Mouse (Mus musculus) olfactory bulb, adult 2 months (tissue): ENCODE measurements at regions not wholly inside any gene's neighbourhood (a gene's known extent, or its start where the extent isn't known, plus 50 kb on each side); places are given as distances from the start of the nearest gene placed in this dataset.
"Not testable (repeated sequence)": the region's sequence is repeated elsewhere in the genome, so short reads cannot be mapped to it uniquely, and the experiment has no call there.

Source experiments
- H3K27ac ChIP-seq: fragments of 200-500 bp; 2 replicates; pipeline ENCODE4 v1.5.1; 2012; ENCODE audit warnings: low read depth, low read length; ENCODE audit not compliant: insufficient read depth
- H3K4me1 ChIP-seq: fragments of 200-500 bp; 2 replicates; pipeline ENCODE4 v1.6.1; 2012; ENCODE audit warnings: low read length; ENCODE audit not compliant: control insufficient read depth, insufficient read depth
- H3K4me3 ChIP-seq: fragments of 200-500 bp; 2 replicates; pipeline ENCODE4 v1.5.1; 2012; ENCODE audit warnings: mild to moderate bottlenecking, low read depth, low read length, moderate library complexity; ENCODE audit not compliant: insufficient read depth
- CTCF ChIP-seq: fragments of 200-500 bp; IDR thresholded peaks from 2 replicates; pipeline ENCODE4 v1.5.1; 2012; ENCODE audit warnings: low read depth, mild to moderate bottlenecking, low read length, moderate library complexity; ENCODE audit not compliant: insufficient read depth
- POLR2A ChIP-seq: fragments of 200-500 bp; IDR thresholded peaks from 2 replicates; pipeline ENCODE4 v1.6.1; 2012; ENCODE audit warnings: mild to moderate bottlenecking, low read depth, low read length, moderate library complexity; ENCODE audit not compliant: insufficient read depth
- WGBS: fragments of 180-500 bp; shearing (Covaris S2); methylation state at CpG from one replicate; pipeline ENCODE4 v1.1.7; 2018; 5-methylcytosine and 5-hydroxymethylcytosine counted together

DNA sequence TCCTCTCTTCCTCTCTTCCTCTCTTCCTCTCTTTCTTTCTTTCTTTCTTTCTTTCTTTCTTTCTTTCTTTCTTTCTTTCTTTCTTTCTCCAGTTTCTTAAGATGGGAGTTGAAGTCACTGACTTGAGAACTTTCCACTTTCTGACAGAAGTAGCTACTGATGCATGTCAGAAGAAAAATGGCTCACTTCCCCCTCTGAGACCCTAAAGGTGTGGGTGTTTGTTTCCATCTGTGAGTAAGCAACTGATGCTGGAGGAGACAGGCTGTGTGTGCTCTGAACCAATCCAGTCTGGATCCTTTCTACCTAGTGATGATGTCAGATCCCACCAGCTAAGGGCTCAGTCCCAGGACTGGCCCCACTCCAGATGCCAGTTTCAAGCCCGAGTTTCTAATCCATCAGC is 72.5 kb upstream of the Slc1a3 start:
- no peak overlapping the region for H3K4me3 ChIP-seq
- WGBS: 14% methylated on average over 1 of the region's 1 CpGs

DNA sequence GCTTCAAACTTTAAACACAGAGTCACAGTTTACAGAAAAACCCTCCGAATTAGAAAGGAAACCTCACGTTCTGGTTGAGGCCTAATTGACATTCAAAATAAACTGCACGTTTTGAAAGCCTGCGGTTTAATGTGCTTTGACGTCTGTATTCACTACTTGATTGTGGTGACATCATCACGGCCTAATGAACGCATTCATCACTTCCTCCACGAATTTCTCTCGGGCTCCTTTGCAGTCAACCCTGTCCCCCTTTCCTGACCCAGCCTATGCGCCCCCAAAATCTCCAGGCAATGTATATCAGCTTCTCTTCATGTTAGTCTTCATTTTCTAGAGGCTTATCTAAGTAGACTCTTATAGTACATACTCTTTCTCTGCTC is 71.6 kb upstream of the Slc1a3 start:
- WGBS: 58% methylated on average over 10 of the region's 10 CpGs
- H3K4me3 ChIP-seq: no peak overlapping the region
- no peaks in the 10 kb centered on the region for H3K4me1 ChIP-seq
- 0 out of 2 replicates have a peak overlapping the region, but pooled peaks have one; percentile 24 for H3K27ac ChIP-seq
- no peak for TF ChIP-seq POLR2A
- no peak for TF ChIP-seq CTCF

More for the DNA sequence above, 72.5 kb upstream of the Slc1a3 start:
- TF ChIP-seq CTCF (no peak), POLR2A (no peak)
- H3K4me1 ChIP-seq: no peaks in the 10 kb centered on the region
- no peak overlapping the region for H3K27ac ChIP-seq

DNA sequence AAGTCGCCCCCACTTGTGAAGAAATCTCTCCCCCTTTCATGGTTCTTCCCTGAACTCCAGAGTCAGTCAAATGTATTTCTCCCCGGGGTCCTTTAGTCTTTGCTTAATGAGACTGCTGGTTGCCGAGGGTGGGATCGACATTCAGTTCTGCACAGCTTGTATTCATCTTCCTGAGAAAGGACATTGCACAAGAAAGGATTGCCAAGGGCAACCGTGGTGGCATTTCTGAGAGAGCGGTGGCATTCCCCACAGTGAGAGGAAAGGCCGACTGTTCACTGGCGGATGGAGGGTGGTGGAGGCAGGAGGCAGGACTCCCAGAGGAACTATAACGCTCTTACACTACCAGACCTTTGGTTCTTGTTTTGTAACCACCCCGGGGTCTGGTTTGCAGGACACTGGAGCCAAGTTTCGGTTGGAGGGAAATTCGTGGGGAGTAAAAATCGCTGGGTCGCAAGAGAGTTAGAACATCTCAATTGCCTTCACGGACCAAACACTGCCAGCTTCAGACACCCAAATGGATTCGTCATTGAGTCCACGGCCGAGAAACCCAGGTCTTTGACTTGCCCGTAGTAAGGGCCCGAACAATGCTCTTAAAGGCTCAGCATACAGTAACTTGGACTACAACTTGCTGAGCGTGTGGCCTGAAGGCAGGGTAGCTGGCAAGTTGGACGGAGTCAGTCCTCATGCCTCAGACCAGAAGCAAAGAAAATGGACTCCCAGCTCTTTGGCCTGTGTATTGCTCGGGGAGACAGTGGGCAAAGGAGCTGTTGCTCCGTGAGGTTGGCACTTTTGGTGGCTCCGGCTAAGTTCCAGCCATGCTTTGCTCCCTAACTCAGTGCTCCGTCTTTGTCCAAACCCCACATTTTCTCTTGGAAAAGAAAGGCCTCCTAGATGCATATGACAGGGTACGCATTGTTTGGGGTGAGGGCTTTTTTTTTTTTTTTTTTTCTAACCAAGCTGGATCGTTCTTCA is 70.9 kb upstream of the Slc1a3 start:
- TF ChIP-seq CTCF (no peak), POLR2A (no peak)
- no peak overlapping the region for H3K4me3 ChIP-seq
- H3K4me1 ChIP-seq: no peaks in the 10 kb centered on the region
- 61% methylated on average over 28 of the region's 28 CpGs for WGBS
- 0 out of 2 replicates have a peak overlapping the region, but pooled peaks have one; percentile 24 for H3K27ac ChIP-seq

DNA sequence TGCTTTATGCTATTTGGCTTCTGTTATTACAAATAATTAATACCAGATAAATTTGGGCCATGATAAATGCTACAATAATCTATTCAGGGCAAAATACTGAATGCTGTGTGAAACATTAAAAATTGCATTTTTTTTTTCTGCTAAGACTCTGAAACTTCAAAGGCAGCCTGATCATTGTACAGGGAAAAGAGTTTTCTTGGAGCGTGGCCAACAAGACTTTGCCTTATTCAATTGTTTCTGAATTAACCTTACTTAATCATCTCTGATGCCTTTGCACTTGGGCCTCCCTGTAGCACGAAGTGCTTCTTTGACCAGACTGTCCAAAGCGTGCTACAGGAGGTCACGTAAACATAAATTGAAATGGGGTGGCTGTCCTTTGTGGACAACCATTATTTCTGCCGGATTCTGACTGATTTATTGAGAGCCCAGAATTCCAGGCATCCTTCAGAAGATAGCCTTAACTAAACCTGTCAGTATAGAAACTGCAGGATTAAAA is 69.9 kb upstream of the Slc1a3 start:
- TF ChIP-seq CTCF (no peak), POLR2A (no peak)
- H3K4me1 ChIP-seq: no peaks in the 10 kb centered on the region
- 70% methylated on average over 5 of the region's 5 CpGs for WGBS
- H3K4me3 ChIP-seq: no peak overlapping the region
- H3K27ac ChIP-seq: 0 out of 2 replicates have a peak overlapping the region, but pooled peaks have one; percentile 42

DNA sequence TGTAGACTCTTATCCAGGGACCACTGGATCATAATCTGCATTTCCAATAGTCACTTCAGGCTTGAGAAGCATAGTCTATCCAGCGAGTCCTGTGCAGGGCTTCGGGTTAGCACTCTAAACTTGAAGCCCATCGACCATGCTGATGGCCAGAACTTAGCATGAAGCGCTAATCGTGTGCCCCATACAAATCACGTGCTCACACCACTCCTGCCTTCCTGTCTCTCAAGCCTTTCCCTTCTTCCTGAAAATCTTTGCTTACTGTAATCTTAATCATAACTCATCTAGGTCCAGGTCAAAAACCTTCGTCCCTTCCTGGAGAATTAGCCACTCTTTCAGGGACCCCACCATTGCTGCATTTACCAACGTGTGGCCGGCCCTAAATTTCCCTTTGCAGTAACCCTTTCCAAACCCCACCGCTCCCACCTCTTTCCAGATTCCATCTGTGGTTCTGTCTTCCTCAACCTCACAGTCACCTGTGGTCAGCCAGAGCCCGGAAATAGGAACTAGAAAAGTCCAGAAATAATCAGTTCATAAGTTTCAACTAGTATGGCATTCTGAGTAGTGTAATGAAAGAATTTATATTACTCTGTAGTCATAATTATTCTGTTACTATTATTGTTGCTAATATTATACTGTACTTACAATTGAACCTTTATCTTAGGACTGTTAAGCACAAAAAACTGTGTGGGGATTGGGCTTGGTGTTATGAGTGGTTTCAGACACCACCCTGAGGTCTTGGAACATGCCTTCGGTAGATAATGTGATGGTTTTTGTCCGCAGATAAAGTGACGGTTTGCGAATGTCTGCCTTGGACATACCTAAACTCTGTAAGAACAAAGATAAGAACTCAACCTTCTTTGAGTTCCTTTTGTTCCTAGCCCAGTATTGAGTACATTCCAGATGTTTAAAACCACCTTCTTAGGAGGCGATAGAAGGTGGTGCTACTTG is 57.3 kb upstream of the Slc1a3 start:
- no peak for TF ChIP-seq POLR2A
- no peak for TF ChIP-seq CTCF
- H3K4me1 ChIP-seq: no peaks in the 10 kb centered on the region
- no peak overlapping the region for H3K27ac ChIP-seq
- 94% methylated on average over 16 of the region's 16 CpGs for WGBS
- no peak overlapping the region for H3K4me3 ChIP-seq

DNA sequence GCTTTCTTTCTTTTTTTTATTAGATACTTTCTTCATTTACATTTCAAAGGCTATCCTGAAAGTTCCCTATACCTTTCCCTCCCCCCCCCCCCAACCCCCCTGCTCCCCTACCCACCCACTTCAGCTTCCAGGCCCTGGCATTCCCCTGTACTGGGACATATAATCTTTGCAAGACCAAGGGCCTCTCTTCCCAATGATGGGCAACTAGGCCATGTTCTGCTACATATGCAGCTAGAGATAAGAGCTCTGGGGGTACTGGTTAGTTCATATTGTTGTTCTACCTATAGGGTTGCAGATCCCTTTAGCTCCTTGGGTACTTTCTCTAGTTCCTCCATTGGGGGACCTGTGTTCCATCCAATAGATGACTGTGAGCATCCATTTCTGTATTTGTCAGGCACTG is 55.6 kb upstream of the Slc1a3 start:
- not testable (repeated sequence) for H3K4me3 ChIP-seq, H3K27ac ChIP-seq

DNA sequence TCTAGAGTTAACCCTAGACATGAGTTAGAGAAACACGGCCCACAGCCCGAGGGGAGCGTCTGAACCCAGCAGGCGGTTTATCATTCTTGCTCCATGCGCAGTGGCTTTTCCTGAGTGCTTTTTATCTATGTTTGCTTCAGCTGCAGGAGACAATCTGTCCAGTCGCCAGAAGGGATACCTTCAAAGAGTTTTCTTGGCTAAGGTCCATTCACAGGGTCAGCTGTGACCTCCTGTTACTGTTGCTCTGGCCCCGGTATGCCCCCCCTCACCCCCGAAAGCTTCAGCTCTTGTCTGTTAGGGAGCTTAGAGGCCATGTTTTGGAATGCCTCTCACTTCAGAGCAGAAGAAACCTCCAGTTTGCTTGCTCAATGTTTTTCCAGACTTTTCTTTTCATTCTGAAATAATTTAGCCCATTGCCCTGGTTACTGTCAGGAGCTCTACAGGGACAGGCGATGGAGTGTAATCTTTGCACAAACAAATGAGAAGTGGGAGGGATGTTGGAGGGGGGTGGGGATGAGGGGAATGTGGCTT is 51.2 kb upstream of the Slc1a3 start:
- WGBS: 46% methylated on average over 9 of the region's 9 CpGs
- no peak for TF ChIP-seq CTCF
- TF ChIP-seq POLR2A: no peak
- Histone ChIP-seq H3K27ac (no peak overlapping the region), H3K4me1 (no peaks in the 10 kb centered on the region), H3K4me3 (no peak overlapping the region)

More for the DNA sequence above, 55.6 kb upstream of the Slc1a3 start:
- not testable (repeated sequence) for H3K4me1 ChIP-seq

DNA sequence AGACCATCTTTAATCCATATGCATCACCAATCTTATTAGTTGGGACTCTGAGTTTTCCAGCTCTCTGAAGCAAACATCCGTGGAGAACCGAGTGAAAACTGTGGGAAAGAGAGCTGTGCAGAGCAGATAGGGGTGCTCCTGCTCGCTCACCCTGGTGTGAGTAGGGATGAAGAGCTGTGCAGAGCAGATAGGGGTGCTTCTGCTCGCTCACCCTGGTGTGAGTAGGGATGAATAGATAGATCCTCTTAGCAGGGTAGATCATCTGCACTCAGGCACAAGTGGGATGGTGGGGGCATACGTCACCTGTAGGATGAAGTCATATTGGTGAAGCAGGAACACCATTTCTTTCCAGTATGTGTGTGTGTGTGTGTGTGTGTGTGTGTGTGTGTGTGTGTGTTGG is 50.6 kb upstream of the Slc1a3 start:
- H3K4me3 ChIP-seq: no peak overlapping the region
- TF ChIP-seq POLR2A (no peak), CTCF (no peak)
- H3K4me1 ChIP-seq: no peaks in the 10 kb centered on the region
- WGBS: 89% methylated on average over 5 of the region's 5 CpGs
- no peak overlapping the region for H3K27ac ChIP-seq
